Mouse (Mus musculus) C2C12 (cell line): ENCODE results near the gene Chml.

Experiments used
- CEBPB ChIP-seq: IDR thresholded peaks from one replicate; pipeline ENCODE4 v1.6.1; 2011; ENCODE audit warnings: low read depth, mild to moderate bottlenecking, control low read depth, moderate library complexity
- CTCF ChIP-seq: IDR thresholded peaks from one replicate; pipeline ENCODE4 v1.5.1; 2011; ENCODE audit not compliant: control insufficient read depth, insufficient read depth, insufficient read length
- FOSL1 ChIP-seq: IDR thresholded peaks from one replicate; pipeline ENCODE4 v1.8.0; 2011; ENCODE audit warnings: mild to moderate bottlenecking, low read length; ENCODE audit not compliant: poor library complexity, insufficient read depth, severe bottlenecking
- MAX ChIP-seq: IDR thresholded peaks from one replicate; pipeline ENCODE4 v1.6.1; 2011; ENCODE audit warnings: mild to moderate bottlenecking, control low read depth
- MYOD1 ChIP-seq: IDR thresholded peaks from one replicate; pipeline ENCODE4 v1.6.1; 2011; ENCODE audit warnings: low read depth; ENCODE audit not compliant: control insufficient read depth, insufficient read length
- MYOG ChIP-seq: IDR thresholded peaks from one replicate; pipeline ENCODE4 v1.6.1; 2011; ENCODE audit not compliant: control insufficient read depth, insufficient read length; ENCODE audit errors: extremely low read depth
- USF1 ChIP-seq: IDR thresholded peaks from one replicate; pipeline ENCODE4 v1.6.1; 2011; ENCODE audit warnings: low read depth, mild to moderate bottlenecking, control low read depth, moderate library complexity

DNA sequence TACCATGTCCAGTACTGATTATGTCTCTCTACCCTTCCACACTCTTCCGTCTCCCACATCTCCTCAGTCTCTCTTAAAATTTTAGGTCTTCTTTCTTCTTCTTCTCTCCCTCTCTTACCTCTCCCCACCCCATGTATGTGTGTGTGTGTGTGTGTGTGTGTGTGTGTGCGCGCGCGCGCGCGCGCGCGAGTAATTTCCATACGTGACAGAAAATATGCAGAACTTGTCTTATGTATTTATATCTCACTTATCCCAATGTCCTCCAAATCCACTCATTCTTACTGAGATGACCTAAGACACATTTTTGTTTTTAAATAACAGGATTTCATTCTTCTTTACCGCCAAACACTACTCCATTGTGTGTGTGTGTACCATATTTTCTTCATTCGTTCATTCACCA is 60.2 kb downstream of the Chml start:
- no peak for TF ChIP-seq MAX
- no peak for TF ChIP-seq MYOD1
- TF ChIP-seq CTCF = no peak
- TF ChIP-seq USF1 = no peak
- TF ChIP-seq CEBPB = no peak
- TF ChIP-seq MYOG = no peak
- TF ChIP-seq FOSL1 = no peak
